Mouse (Mus musculus) kidney, postnatal 25 days (tissue): ENCODE measurements around the gene Max.

ENCODE experiments used
- DNase-seq, 2 experiments: peaks; one replicate each; pipeline ENCODE4 v3.0.0; 2021; ENCODE audit warnings: mixed read lengths in 2 of 2

The Max gene

DNA sequence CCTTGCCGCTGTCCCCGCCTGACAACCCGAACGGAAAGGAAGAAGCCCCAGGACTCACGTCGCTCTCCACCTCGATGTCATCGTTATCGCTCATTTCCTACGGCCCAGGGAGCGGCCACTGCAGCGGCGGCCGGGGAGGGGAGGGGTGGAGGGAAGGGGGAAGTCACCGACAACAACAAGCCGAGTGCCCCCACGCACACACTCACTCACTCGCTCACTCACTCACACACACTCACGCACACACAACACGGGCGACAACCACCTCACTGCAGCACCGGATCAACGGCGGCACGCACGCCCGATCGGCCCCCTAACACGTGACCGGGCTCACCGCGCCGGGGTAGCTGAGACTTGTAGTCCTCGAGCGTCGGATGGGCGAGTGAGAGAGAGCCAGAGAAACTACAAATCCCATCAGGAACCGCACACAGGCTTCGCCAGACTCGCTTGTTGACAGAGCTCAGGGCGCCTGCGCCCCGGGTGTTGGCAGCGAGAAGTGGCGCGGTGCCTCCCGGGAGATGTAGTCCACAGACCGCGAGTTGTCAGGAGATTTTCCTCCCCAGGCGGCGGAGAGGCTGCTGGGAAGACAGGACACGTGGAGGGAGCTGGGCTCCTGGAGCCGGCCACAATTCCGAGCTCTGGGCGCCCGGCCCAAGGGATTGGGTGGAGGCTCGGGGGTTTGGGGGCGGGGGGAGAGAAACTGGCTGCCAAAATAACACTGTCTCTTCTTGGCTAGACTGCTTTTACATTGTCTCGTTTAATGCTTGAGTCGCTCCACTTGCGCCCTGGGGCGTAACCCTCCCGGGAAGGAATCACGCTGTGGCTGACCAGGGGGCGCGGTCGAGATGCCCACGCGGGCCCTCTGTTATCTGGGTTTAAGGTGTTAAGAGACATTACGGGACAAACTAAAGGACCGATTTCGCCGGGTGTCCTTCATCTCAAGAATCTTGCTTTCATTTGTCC lies at the start of gene Max:
Max (minus strand) TSS at position 270 of the 960 bp plus-strand sequence.
- DNase-seq = peak; percentile 99 to 100

DNA sequence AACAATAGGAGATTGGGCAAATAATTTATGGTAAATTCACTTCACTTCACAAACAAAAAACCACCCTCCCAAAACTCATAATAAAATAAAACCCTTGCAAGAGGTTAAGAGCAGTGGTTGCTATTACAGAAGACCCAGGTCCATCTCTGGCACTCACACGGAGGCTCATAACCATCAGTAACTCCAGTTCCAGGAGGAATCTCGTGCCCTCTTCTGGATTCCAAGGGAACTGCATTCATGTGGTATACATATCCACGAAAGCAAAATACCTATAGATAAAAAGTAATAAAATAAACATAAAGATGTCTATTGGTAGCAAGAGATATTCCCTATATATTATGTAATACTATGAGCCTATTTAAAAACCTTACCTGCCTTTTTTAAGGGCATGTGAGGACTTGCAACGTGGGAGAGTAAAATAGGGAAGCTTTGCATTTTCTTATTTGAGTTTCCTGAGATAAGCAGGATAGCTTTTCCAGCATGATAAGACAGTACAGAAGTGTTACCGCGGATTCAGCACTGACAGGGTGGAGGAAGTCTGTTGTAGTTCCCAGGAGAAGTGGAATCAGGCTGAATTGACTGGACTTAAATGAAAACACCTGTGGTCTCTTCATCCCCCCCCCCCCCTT lies 49.2 kb upstream of the Max start:
- DNase-seq = peak in 1 of 2 experiments; percentile 51

- DNase-seq = peak; percentile 42 to 50
Observed at GRCm38 (mm10) chr12:77009202-77010030, 47.4 kb upstream of the Max start.

DNA sequence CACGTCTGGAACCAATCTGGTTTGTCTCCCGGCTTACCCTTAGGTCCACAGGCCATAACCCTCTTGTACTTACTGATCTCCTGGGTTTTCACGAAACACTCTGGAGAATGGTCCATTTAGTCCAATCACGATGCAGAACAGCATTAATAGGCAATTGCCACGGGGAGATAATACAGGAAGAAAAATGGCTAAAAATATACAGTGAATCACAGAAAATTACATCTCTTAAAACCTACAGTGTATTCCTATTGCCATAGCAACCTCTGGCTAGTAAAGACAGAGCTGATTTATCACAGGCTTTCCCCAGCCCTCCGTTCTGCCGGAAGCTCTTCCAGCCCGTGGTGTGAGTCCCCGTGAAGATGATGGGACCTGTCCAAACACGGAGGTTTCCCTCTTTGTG lies 42.9 kb upstream of the Max start:
- no peak for DNase-seq

DNA sequence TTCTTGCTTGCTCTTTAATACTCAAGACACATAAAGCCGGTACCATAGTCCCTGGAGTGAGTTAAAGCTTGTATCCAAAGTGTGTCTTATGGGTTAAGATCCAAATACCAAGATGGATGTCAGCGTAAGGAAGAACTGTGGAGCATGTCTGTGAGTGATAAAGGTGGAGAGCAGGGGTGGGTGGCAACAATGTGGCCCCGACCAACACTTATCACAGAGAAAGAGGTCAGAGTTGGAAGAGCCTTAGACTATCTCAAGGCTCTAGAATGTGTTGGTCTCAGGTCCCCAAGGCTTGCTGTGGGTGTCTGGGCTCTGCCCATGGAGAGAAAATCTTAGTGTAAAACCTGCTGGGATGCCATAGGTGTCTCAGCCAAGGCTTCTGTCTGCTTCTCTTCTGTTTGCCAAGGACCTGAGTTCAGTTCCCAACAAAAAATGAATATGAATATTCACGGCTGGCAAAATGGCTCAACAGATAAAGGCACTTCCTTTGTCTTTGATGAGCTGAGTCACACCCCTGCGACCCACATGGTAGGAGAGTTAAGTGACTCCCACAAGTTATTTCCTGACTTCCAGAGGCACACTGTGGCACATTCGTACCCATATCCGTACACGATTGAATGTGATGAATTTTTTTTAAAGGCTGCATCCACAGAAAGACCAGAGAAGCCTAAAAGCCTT lies 40.7 kb upstream of the Max start:
- no peak for DNase-seq

GRCm38 (mm10) chr12:77001312-77001711 lies 39.3 kb upstream of the Max start:
- DNase-seq = peak in 1 of 2 experiments; percentile 14

DNA sequence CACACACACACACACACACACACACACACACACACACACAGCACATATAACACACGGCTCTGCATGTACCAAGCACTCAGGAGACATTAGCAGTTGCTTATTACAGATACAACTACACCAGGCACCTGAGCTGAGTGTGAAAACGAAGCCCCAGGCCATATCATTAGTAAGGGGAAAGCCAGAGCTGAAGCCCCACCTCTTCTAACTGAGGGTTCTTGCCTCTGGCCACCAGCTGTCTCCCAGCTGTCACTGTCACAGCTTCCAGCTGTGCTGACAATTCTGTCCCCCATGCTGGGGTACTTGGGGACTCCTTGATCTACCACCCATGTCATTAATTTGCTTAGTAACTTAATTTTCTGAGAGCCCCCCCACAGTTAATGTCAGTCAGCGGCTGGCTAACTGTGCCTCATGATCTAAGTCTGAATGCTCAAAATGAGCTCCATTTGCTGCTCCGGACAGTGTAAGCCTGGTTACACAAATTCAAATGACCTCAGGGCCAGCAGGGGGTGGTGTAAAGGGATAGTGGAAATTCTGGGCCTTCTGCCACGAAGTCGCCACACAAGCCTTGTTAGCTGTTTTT lies 38.8 kb upstream of the Max start:
- peak; percentile 75 for DNase-seq

DNA sequence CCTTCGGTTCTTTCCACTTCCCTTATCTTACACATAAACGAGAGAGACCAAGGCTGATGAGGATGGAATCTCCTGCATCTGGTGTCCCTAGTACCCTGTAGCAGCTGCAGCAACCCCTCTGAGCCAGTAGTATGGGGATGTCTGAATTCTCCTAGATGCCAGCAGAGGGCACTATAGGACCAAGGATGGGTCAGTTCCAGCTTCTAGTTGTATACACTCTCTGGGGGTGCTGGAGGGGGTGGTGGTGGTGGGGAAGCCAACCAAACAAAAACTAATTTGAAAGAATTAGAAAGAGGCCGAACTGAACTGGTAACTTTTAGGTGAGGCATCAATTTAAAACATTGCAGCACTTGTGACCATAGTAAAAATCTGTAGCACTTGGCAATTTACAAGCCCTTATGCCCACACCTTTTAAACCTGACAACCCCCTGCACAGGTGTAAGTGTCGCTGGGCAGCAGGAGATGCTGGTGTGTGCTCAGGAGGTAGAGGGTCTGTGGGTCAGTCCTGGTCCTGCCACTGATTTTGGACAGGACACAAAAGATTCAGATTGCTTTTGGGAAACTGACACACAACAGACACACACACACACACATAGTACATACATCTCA lies 38.2 kb upstream of the Max start:
- DNase-seq = peak; percentile 56 to 63

DNA sequence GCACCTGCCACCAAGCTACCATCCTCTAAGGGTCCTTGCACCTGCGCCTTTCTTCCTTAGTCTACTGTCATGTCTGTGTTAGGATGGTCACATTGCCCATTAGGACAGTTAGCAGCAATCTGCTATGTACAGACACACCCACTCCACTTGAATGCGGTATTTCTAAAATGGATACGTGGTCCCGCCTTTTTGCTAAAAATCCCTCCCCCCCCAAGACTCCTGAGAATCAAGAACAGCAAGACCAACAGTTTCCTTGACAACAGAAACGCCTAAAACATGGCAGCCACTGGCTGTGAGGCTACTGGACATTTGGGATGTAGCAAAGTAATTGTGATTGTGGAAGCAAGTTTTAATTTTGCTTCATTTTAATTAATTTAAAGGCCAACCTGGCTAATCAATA lies 32.8 kb upstream of the Max start:
- no peak for DNase-seq

- DNase-seq = no peak
Observed at GRCm38 (mm10) chr12:76992891-76993529, 31.0 kb upstream of the Max start.

DNA sequence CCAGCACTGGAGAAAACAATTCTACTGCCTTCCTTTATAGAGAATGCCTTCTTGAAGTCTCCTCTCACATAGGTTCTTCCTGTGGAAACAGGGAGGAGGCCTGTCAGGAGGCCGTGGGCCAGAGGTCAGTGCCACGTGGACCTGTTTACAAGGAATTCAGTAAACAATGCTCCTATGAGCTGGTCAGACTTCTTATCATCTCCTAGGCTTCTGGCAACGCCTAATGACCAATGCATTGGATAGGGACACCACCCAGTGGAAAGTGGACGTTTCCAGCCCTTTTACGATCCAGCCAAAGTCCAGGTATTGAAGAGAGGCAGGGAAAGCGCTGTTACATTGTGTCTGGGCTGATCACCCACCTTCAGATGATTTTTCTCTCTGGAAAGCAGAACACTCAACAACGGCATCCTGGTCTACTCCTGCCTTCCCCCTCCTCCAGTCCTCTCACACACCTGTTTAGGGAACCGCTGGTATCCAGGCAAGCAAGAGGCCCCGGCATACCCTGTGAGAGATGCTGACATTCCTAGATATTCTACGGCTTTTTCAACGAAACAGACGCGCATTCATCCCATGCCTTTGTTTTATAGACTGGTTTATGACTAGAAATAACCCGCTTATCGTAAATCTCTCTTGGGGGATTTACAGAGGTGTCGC lies 20.9 kb upstream of the Max start:
- no peak for DNase-seq

DNA sequence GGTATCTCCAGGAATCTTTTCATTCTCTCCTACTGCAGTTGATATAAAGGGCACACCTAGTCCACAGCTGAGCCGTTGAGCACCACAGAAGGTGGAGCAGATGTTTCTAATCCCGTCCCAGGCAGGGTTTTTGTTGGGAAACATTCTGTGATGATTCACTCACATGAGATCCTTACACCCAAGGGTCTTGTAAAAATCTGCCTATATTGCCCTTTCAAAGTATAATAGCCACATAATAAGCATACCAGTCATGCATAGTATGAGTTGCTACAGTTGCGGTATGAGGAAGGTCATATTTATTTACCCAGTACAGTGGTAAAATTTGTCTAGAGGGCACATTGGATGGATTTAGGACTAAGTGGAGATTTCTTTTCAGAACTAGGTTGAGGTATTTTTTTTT lies 17.5 kb upstream of the Max start:
- no peak for DNase-seq

GRCm38 (mm10) chr12:76972669-76973068 lies 10.7 kb upstream of the Max start:
- DNase-seq = no peak

- no peak for DNase-seq
Observed at GRCm38 (mm10) chr12:76972241-76972640, 10.2 kb upstream of the Max start.

DNA sequence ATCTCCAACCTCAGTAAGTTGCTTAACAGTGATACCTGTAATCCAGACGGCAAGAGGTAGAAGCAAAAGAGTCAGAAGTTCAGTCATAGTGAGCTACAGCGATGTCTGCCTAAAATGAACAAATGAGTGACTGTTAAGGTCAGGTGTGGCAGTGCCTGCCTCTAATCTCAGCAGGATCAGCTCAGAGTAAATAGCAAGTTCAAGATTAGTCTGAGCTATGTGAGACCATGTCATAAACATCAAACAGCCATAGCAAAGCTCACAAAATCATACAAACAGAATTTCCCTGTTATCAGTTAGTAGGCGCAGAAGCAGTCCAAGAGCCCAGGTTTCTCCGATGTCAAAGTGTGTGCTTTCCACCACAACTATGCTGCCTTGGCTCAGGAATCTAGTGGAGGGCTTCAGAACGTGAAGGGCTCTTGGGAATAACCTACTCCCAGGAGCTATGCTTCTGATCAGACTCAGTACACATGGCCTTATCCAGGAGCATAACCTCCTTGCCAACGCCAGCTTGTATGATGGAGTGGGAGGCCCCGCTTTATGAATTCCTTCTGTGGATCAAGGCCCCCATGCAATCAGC lies 9.7 kb upstream of the Max start:
- DNase-seq = no peak

- no peak for DNase-seq
Observed at GRCm38 (mm10) chr12:76965876-76966275, 3.9 kb upstream of the Max start.

DNA sequence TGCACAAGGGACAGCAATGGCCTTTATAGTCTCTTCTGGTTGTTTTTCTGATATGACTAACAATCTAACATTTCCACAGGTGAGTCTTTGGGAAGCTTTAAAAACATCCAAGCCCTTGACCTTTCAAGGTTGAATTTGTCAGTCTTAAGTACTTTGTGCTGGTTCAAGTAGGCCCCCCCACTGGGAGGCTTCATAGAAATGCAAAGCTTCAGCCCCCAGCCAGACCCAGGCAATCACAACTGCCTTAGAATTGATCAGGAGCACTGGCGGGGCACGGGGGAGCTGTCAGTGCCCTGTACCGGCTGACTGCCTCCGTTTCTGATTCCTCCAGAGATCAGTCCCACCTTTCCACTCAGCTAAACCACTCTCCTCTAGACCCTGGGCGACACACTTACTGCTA lies 3.1 kb upstream of the Max start:
- no peak for DNase-seq

DNA sequence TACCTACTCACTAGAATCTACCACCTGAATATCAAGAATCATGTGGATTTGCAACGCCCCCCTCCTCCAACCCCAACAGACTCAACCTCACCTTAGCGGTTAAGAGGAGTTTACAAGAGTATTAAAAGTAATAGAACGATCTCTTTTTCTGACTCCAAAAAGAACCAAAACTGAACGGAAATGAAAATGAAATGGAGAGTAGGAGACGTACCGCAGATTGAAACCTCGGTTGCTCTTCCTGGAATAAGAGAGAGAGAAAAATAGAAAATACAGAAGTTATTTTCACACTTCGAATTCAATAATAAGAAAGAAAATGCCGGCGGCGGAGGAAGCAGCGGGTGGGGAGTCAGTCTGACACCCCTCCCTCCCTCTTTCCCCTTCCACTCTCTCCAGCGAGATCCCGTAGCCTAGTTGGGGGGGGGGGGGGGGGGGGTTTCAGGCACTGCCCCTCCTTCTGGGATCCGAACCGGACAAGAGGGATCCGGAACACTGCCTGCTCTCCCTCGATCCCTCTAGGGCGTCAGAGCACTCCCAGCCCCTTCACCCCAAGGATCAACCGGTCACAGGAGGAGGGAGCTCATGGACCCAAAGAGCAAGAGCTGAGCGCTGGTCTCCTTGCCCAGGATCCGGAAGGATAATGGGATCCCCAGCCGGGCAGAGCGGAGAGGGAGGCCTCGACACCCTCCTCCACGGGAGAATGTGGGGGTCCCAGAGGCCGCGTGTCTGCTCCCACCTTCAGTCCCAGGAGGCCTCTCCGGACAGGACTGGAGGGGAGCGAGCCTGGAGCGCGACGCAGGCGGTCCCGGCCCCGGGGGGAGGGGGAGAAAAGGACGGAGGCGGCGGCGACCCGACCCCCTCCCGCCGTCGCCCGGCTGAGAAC lies 709 bp downstream of the Max start:
- DNase-seq = peak in 1 of 2 experiments; percentile 7

DNA sequence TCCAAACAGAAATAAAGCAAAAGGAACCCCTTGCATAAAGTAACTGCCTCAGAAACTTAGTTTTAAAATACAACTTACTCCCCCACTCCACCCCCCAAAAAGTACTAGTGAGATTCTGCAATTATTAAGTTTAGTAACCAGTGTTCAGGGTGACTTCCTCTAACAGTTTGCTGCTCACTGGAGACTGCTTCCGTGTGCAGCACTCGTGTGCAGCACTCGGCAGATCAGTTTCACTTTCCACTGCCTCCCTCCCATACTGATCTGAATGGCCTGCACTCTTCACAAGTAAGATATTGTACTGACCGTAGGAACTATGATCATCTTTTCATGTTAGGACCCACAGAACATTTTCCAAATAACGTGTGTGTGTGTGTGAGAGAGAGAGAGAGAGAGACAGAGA lies 4.3 kb downstream of the Max start:
- peak; percentile 36 to 65 for DNase-seq
